Mouse (Mus musculus): ENCODE results near the gene Btg4. TPM values are rescaled to one million over a fixed set of nuclear protein-coding genes. Genes with fewer than 3 reads are reported as not detected.

Btg4 gene
- total and polyA plus RNA-seq, 3 experiments = not detected

DNA sequence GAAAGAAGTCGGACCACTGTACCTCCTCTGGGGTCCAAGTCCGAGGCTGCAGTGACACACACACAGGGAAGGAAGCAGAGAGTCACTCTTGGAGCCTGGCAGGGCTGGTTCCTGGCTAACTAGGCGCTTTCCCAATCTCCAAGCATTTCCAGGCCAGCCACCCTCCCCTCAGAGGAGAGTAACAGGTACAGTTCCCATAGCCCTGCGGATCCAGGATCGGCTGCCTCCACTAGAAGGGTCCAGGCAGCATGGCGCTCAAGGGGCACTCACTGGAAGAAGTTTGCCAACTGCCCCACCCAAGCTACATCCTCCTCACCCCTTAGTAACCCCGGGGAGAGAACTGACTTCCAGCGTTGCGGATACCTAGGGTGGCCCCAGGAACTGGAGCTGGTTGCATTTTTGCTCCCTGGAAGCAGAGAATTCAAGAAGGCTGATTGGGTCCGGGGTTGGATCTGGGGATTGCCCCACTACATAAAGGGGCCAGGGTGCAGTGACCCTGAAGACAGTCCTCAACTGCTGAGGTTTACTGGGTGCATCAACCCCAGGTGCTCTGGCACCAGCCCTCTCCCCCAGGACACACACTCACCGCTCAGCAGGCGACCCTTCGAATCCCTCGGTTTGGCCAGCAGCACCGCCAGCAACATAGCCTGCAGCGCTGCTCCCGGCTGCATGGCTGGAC is 15.7 kb downstream of the Btg4 start:
- no peak overlapping the region for H3K27ac ChIP-seq (ENCODE audit: control insufficient read depth, low read depth, low read length)
- DNase-seq (ENCODE audit: low read depth, low spot score) = no peak
- TF ChIP-seq POLR2AphosphoS2 (IDR thresholded peaks at IDR 0.05; ENCODE audit: low read length) (no peak), KAT2A (conservative IDR thresholded peaks at IDR 0.05; ENCODE audit: low read depth, low read length) (no peak), MAX (IDR thresholded peaks at IDR 0.05; ENCODE audit: low read length) (no peak), SIN3A (IDR thresholded peaks at IDR 0.05; ENCODE audit: low read length) (no peak)
- H3K9me3 ChIP-seq (replicated peaks; ENCODE audit: insufficient read depth, low read length) = no peaks in the 10 kb centered on the region
- peaks cover 3 to 4% of the 10 kb centered on the region in 2 experiments; a peak in 1 of 4 replicates for H3K27me3 ChIP-seq (ENCODE audit: control insufficient read depth in 1 of 2, insufficient read depth in 2 of 2, low read length in 2 of 2)
- no peaks in the 10 kb centered on the region for H3K36me3 ChIP-seq (ENCODE audit: control insufficient read depth in 1 of 2, insufficient read depth in 2 of 2, low read length in 2 of 2)
- H3K79me2 ChIP-seq (ENCODE audit: control insufficient read depth, insufficient read depth, low read length, poor library complexity) = no peaks in the 10 kb centered on the region
- no peak overlapping the region for H3K4me3 ChIP-seq (ENCODE audit: control insufficient read depth in 1 of 2, insufficient read depth in 1 of 2, low read depth in 2 of 2, low read length in 2 of 2)
- no peak overlapping the region for H3K9ac ChIP-seq (ENCODE audit: control insufficient read depth, low read depth, low read length, poor library complexity, severe bottlenecking)
- no peaks in the 10 kb centered on the region; a peak in 1 of 4 replicates for H3K4me1 ChIP-seq (ENCODE audit: control insufficient read depth in 1 of 2, insufficient read depth in 2 of 2, low read length in 2 of 2)

DNA sequence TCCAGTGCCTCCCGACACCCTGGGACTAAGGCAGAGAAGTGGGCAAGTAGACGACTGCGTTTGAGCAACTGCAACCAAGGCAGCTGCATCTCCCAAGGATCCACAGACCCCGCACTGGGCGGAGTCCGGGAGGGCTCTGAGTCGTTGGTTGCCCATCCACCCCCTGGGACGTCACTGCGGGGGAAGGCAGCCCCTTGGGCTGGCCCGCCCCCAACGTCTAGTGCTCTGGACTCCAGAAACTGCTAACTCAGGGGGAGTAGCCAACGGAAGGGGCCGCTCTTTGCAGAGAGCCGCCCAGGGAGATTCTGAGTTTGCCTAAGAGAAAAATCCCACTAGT is 16.2 kb downstream of the Btg4 start, which contains the start of gene Layn:
Gene Layn (minus strand): TSS at position 116 of the 337 bp plus-strand sequence.
- Histone ChIP-seq H3K4me1 (ENCODE audit: control insufficient read depth in 1 of 2, insufficient read depth in 2 of 2, low read length in 2 of 2) (no peaks in the 10 kb centered on the region; a peak in 1 of 4 replicates), H3K36me3 (ENCODE audit: control insufficient read depth in 1 of 2, insufficient read depth in 2 of 2, low read length in 2 of 2) (no peaks in the 10 kb centered on the region), H3K27me3 (ENCODE audit: control insufficient read depth in 1 of 2, insufficient read depth in 2 of 2, low read length in 2 of 2) (peaks cover 2 to 4% of the 10 kb centered on the region in 2 experiments; a peak in 1 of 4 replicates), H3K9me3 (replicated peaks; ENCODE audit: insufficient read depth, low read length) (no peaks in the 10 kb centered on the region), H3K4me3 (ENCODE audit: control insufficient read depth in 1 of 2, insufficient read depth in 1 of 2, low read depth in 2 of 2, low read length in 2 of 2) (no peak within 1 kb of the TSS), H3K27ac (ENCODE audit: control insufficient read depth, low read depth, low read length) (no peak within 1 kb of the TSS), H3K9ac (ENCODE audit: control insufficient read depth, low read depth, low read length, poor library complexity, severe bottlenecking) (no peak within 1 kb of the TSS), H3K79me2 (ENCODE audit: control insufficient read depth, insufficient read depth, low read length, poor library complexity) (no peaks in the 10 kb centered on the region)
- TF ChIP-seq USF1 (IDR thresholded peaks at IDR 0.05; ENCODE audit: low read depth, low read length) (no peak), NELFE (IDR thresholded peaks at IDR 0.05; ENCODE audit: low read depth, low read length) (no peak), MYC (IDR thresholded peaks at IDR 0.05; ENCODE audit: low read depth, low read length) (no peak), TBP (IDR thresholded peaks at IDR 0.05; ENCODE audit: low read depth, low read length) (no peak), MYB (IDR thresholded peaks at IDR 0.05; ENCODE audit: low read depth, low read length) (no peak), RCOR1 (IDR thresholded peaks at IDR 0.05; ENCODE audit: low read depth, low read length) (no peak), USF2 (IDR thresholded peaks at IDR 0.05; ENCODE audit: borderline replicate concordance in 1 of 2, insufficient read depth in 1 of 2, low read depth in 1 of 2, low read length in 2 of 2) (no peak)
- DNase-seq (ENCODE audit: low read depth, low spot score) = no peak

DNA sequence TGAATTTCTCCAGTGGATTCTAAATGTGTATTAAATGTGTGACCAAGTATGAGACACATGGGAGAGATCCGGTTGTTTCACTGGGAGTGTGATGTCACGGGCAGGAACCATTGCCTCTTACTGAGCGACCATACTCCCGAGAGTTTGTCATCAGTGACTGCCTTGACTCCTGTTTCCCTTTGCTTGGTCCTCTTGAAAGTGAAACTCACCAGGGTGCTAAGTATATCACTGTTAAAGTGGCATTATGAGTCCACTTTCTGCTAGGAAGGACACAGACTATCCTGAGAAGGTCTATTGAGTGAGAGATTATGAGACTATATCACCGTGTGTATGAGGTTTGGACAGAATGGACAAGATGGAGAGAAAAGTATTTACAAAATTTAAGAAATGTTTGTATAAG is 20.9 kb downstream of the Btg4 start:
- no peak overlapping the region for H3K27ac ChIP-seq (ENCODE audit: control insufficient read depth, low read depth, low read length)
- DNase-seq (ENCODE audit: low read depth, low spot score) = no peak
- H3K4me3 ChIP-seq (ENCODE audit: control insufficient read depth in 1 of 2, insufficient read depth in 1 of 2, low read depth in 2 of 2, low read length in 2 of 2) = no peak overlapping the region
- H3K9me3 ChIP-seq (replicated peaks; ENCODE audit: insufficient read depth, low read length) = no peaks in the 10 kb centered on the region
- no peaks in the 10 kb centered on the region for H3K79me2 ChIP-seq (ENCODE audit: control insufficient read depth, insufficient read depth, low read length, poor library complexity)
- no peak overlapping the region for H3K9ac ChIP-seq (ENCODE audit: control insufficient read depth, low read depth, low read length, poor library complexity, severe bottlenecking)
- H3K36me3 ChIP-seq (ENCODE audit: control insufficient read depth in 1 of 2, insufficient read depth in 2 of 2, low read length in 2 of 2) = no peaks in the 10 kb centered on the region
- peaks cover 2 to 7% of the 10 kb centered on the region in 2 experiments for H3K27me3 ChIP-seq (ENCODE audit: control insufficient read depth in 1 of 2, insufficient read depth in 2 of 2, low read length in 2 of 2)
- TF ChIP-seq ZKSCAN1 (IDR thresholded peaks at IDR 0.05; ENCODE audit: low read depth, low read length) = no peak
- no peak for TF ChIP-seq MAZ (IDR thresholded peaks at IDR 0.05; ENCODE audit: low read depth, low read length)
- no peak for TF ChIP-seq NELFE (IDR thresholded peaks at IDR 0.05; ENCODE audit: low read depth, low read length)
- no peak for TF ChIP-seq POLR2AphosphoS2 (IDR thresholded peaks at IDR 0.05; ENCODE audit: low read length)
- no peak for TF ChIP-seq TCF12 (IDR thresholded peaks at IDR 0.05; ENCODE audit: low read depth, low read length)
- no peak for TF ChIP-seq RCOR1 (IDR thresholded peaks at IDR 0.05; ENCODE audit: low read depth, low read length)
- no peak for TF ChIP-seq RAD21 (IDR thresholded peaks at IDR 0.05; ENCODE audit: low read depth, low read length)
- H3K4me1 ChIP-seq (ENCODE audit: control insufficient read depth in 1 of 2, insufficient read depth in 2 of 2, low read length in 2 of 2) = no peaks in the 10 kb centered on the region

Measured in MEL (cell line).